Mouse (Mus musculus) E14TG2a.4 (cell line): Measurements from ENCODE around the gene Ccdc120.

Experiments used
- H3K27me3 ChIP-seq: 2 replicates; pipeline ENCODE4 v1.6.1; 2014; ENCODE audit warnings: low read length, control low read depth; ENCODE audit not compliant: insufficient read depth
- H3K36me3 ChIP-seq: 2 replicates; pipeline ENCODE4 v1.6.1; 2014; ENCODE audit warnings: low read length, control low read depth; ENCODE audit not compliant: insufficient read depth
- H3K4me1 ChIP-seq: replicated peaks from 2 replicates; pipeline ENCODE4 v1.6.1; 2014; ENCODE audit warnings: low read depth, low read length, control low read depth
- H3K4me3 ChIP-seq: replicated peaks from 2 replicates; pipeline ENCODE4 v1.5.1; 2014; ENCODE audit warnings: mild to moderate bottlenecking, low read length
- H3K9me3 ChIP-seq: 2 replicates; pipeline ENCODE4 v1.6.1; 2014; ENCODE audit warnings: low read length, control low read depth
- CTCF ChIP-seq: conservative IDR thresholded peaks from 2 replicates; pipeline ENCODE4 v1.5.1; 2014; ENCODE audit warnings: low read length
- NANOG ChIP-seq: IDR thresholded peaks from 2 replicates; pipeline ENCODE4 v1.6.1; 2014; ENCODE audit warnings: borderline replicate concordance, low read length, mixed read lengths
- POU5F1 ChIP-seq: IDR thresholded peaks from 2 replicates; pipeline ENCODE4 v1.6.1; 2014; ENCODE audit warnings: low read length, borderline replicate concordance

The Ccdc120 gene

GRCm38 (mm10) chrX:7750432-7751116, at the start of gene Ccdc120:
TSS of gene Ccdc120 (minus strand) at chrX:7750905.
- TF ChIP-seq POU5F1 (no peak), NANOG (no peak), CTCF (no peak)
- Histone ChIP-seq H3K4me3 (peak within 1 kb of the TSS; percentile 93), H3K4me1 (peaks cover 29% of the 10 kb centered on the region), H3K36me3 (peaks cover 7% of the 10 kb centered on the region), H3K27me3 (no peaks in the 10 kb centered on the region), H3K9me3 (no peaks in the 10 kb centered on the region)

- Histone ChIP-seq H3K36me3 (peaks cover 33% of the 10 kb centered on the region), H3K4me3 (no peak overlapping the region), H3K27me3 (no peaks in the 10 kb centered on the region), H3K4me1 (0 out of 2 replicates have a peak, but pooled peaks cover 7% of the 10 kb centered on the region), H3K9me3 (no peaks in the 10 kb centered on the region)
- TF ChIP-seq CTCF (no peak), POU5F1 (no peak), NANOG (no peak)
These were observed 46.6 kb upstream of the Ccdc120 start for GRCm38 (mm10) chrX:7797327-7797726.

- H3K4me1 ChIP-seq: peaks cover 14% of the 10 kb centered on the region
- TF ChIP-seq POU5F1: no peak
- no peak for TF ChIP-seq CTCF
- TF ChIP-seq NANOG: no peak
- no peaks in the 10 kb centered on the region for H3K27me3 ChIP-seq
- no peaks in the 10 kb centered on the region for H3K9me3 ChIP-seq
- H3K36me3 ChIP-seq: peaks cover 19% of the 10 kb centered on the region
- H3K4me3 ChIP-seq: no peak overlapping the region
These were observed 44.3 kb upstream of the Ccdc120 start for GRCm38 (mm10) chrX:7795016-7795415.

GRCm38 (mm10) chrX:7793361-7793760, 42.7 kb upstream of the Ccdc120 start:
- H3K27me3 ChIP-seq: no peaks in the 10 kb centered on the region

GRCm38 (mm10) chrX:7790309-7790708, 39.6 kb upstream of the Ccdc120 start:
- Histone ChIP-seq H3K36me3 (peaks cover 7% of the 10 kb centered on the region; the same call in 1 of the 2 replicates), H3K9me3 (no peaks in the 10 kb centered on the region), H3K27me3 (no peaks in the 10 kb centered on the region), H3K4me3 (peak overlapping the region; percentile 81), H3K4me1 (peaks cover 18% of the 10 kb centered on the region)
- TF ChIP-seq POU5F1 (no peak), CTCF (no peak), NANOG (no peak)

More at GRCm38 (mm10) chrX:7793361-7793760, 42.7 kb upstream of the Ccdc120 start:
- no peak overlapping the region for H3K4me3 ChIP-seq
- peaks cover 9% of the 10 kb centered on the region; the same call in 1 of the 2 replicates for H3K36me3 ChIP-seq
- TF ChIP-seq NANOG: no peak
- peak; percentile 40 for TF ChIP-seq CTCF
- H3K9me3 ChIP-seq: no peaks in the 10 kb centered on the region
- H3K4me1 ChIP-seq: peaks cover 18% of the 10 kb centered on the region

GRCm38 (mm10) chrX:7789542-7790136, 38.9 kb upstream of the Ccdc120 start, which contains the start of gene Gripap1:
TSS of gene Gripap1 (plus strand) at chrX:7789765.
- H3K4me3 ChIP-seq: peak within 1 kb of the TSS; percentile 81
- H3K9me3 ChIP-seq: no peaks in the 10 kb centered on the region
- no peaks in the 10 kb centered on the region for H3K27me3 ChIP-seq
- peaks cover 7% of the 10 kb centered on the region; the same call in 1 of the 2 replicates for H3K36me3 ChIP-seq
- no peak for TF ChIP-seq NANOG
- no peak for TF ChIP-seq POU5F1
- no peak for TF ChIP-seq CTCF
- H3K4me1 ChIP-seq: peaks cover 16% of the 10 kb centered on the region

- Histone ChIP-seq H3K4me3 (no peak overlapping the region), H3K27me3 (no peaks in the 10 kb centered on the region)
- no peak for TF ChIP-seq CTCF
- TF ChIP-seq POU5F1: no peak
- no peak for TF ChIP-seq NANOG
These were observed 31.9 kb upstream of the Ccdc120 start for GRCm38 (mm10) chrX:7782603-7783092.

GRCm38 (mm10) chrX:7779294-7779693, 28.6 kb upstream of the Ccdc120 start:
- H3K9me3 ChIP-seq: no peaks in the 10 kb centered on the region
- peaks cover 15% of the 10 kb centered on the region for H3K36me3 ChIP-seq
- no peak overlapping the region for H3K4me3 ChIP-seq
- H3K4me1 ChIP-seq: peaks cover 31% of the 10 kb centered on the region
- H3K27me3 ChIP-seq: no peaks in the 10 kb centered on the region
- no peak for TF ChIP-seq CTCF
- no peak for TF ChIP-seq NANOG
- TF ChIP-seq POU5F1: no peak

More at GRCm38 (mm10) chrX:7782603-7783092, 31.9 kb upstream of the Ccdc120 start:
- 0 out of 2 replicates have a peak, but pooled peaks cover 10% of the 10 kb centered on the region for H3K4me1 ChIP-seq
- no peaks in the 10 kb centered on the region for H3K9me3 ChIP-seq
- no peaks in the 10 kb centered on the region for H3K36me3 ChIP-seq
